Mouse (Mus musculus) liver, embryonic 14.5 days (tissue): ENCODE results near the gene Pmepa1.

ENCODE experiments used
- CTCF ChIP-seq: IDR thresholded peaks from 2 replicates; pipeline ENCODE4 v1.5.1; 2016; ENCODE audit warnings: antibody characterized with exemption, low read depth, control low read depth
- EP300 ChIP-seq: IDR thresholded peaks from 2 replicates; pipeline ENCODE4 v1.6.1; 2016; ENCODE audit warnings: antibody characterized with exemption, low read depth

DNA sequence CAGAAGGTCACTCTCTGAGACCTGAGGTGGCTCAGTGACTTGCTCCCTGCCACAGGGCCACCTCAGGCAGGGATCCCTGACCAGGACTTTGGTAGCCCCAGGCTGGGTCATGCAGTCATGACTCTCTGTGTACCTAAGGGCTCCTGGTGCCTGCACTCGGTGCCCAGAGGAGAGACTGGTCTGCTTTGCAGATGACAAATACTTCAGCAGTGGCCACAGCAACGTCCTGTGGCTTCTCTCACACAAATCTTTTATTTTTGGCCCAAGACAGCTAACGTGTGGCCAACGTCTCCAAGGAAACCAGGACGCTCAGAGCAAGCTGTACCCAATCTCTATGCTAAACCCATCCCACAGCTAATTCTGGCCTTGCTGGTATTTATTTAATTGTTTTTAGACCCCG, 16.7 kb upstream of the Pmepa1 start:
- TF ChIP-seq CTCF (no peak), EP300 (no peak)
